Mouse (Mus musculus): ENCODE results near the gene Rgl1. TPM values are rescaled to one million over a fixed set of nuclear protein-coding genes. Genes with fewer than 3 reads are reported as not detected.

The Rgl1 gene
- 4.4 TPM for total RNA-seq (2023)

DNA sequence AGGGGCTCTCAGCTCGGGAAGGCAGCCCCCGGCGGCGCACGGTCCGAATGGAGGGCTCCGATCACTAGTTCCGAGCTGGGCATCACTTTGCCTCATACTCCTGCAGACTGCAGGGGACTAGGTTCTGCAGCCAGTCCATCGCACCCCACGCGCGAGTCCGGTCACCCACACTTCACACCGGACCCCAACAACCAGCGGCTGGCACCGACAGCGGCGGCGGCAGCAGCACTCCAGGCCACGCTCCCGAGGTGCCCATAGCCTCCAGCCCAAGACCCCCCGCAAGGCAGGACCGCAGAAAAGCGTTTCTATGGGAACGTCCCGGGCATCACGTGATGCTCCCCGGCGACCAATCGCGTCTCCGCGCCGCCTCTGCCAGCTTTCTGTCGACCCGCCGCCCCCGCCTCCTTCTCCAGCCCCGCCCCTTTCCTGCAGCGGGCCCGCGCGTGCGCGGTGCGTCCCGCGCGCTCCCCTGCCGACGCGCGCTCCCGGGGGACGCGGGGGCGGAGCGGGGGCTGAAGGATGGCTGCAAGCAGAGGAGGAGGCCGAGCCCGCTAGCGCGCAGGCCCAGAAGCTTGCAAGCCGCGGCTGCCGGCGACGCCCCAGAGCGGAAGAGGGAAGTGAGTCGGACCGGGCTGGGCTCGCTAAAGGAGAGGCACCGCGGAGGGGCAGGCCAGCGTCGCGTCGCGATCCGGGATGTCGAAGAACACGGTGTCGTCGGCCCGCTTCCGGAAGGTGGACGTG, at the start of gene Rgl1, which contains the start of gene Arpc5:
Rgl1 (minus strand) TSS at position 320 of the 741 bp plus-strand sequence.
Arpc5 (plus strand) TSS at position 511 of the 741 bp plus-strand sequence.

DNA sequence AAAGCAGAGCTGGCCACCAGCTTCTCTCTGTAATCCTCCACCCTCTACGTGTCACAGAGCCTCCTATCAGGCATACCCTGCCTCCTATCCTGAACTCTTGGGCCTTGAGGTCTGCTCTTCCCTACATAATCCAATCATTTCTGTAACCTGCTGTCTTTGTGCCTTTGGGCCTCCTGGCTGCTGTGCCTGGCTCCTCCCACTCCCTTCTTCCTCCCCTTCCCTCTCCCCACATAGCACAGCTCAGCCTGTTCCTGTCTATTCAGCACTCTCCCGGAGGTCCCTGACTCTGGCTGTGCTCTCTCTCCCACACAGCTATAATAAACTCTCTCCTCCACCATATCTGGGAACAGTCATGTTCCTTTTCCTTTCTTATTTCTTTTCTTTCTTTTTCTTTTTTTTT, 33.7 kb upstream of the Rgl1 start, which contains the start of gene Ncf2:
Ncf2 (plus strand) TSS at position 298 of the 400 bp plus-strand sequence.

DNA sequence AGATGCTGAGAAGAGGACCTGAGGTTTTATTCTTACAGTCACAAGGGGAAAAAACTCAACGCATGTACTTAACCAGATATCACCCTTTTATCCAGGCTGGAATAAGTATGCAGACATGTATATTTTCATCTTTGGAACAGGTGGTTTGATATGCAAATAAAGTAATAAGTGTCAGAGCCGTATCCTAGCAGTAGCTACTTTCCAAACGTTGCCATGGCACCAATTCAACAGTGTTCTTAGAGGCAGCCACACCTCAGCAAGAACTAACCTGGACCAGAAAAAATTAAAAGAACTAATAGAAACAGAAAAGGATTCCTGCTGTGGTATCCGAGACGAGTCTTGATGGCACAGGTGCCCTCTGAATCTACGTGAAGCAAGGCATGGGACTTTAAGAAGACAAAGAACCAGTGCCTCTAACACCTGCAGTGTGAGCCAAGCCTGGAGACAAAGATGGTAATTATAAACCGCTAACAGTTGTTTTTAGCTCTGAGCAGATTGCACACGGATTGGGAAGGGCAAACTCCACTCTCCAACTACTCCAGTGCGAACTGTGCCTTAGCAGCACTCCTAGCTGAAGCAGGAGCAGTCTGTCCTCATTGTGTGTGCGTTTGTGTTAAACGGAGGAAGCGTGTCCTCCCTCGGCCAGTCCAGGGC, 15.7 kb downstream of the Rgl1 start, which contains the start of gene Apobec4:
Apobec4 (plus strand) TSS at position 240 of the 654 bp plus-strand sequence.

Other genes starting within 250 kb of the Rgl1 start
- not detected for gene Apobec4, start 15.8 kb downstream of the Rgl1 start, total RNA-seq (2023)
- gene Arpc5, start 191 bp upstream of the Rgl1 start, total RNA-seq (2023) = 239 TPM
- gene Ncf2, start 33.8 kb upstream of the Rgl1 start, total RNA-seq (2023) = 21.7 TPM
- 135 TPM for gene Smg7, start 136.3 kb upstream of the Rgl1 start, total RNA-seq (2023)
- gene Nmnat2, start 188.6 kb upstream of the Rgl1 start, total RNA-seq (2023) = 2.6 TPM

Measured in CD8-positive naive resting alpha-beta T cell, adult 57 days (primary cell).